Mouse (Mus musculus): Measurements from ENCODE around the gene Arhgap27.
A peak's percentile ranks its signal among the peaks of the same experiment; 100 is the strongest.

The Arhgap27 gene

GRCm38 (mm10) chr11:103381505-103381904 lies 18.0 kb upstream of the Arhgap27 start:
- DNase-seq (ENCODE audit: low read depth, low spot score): peak; percentile 26

GRCm38 (mm10) chr11:103380460-103380859 lies 17.0 kb upstream of the Arhgap27 start:
- DNase-seq (ENCODE audit: low read depth, low spot score): no peak

DNA sequence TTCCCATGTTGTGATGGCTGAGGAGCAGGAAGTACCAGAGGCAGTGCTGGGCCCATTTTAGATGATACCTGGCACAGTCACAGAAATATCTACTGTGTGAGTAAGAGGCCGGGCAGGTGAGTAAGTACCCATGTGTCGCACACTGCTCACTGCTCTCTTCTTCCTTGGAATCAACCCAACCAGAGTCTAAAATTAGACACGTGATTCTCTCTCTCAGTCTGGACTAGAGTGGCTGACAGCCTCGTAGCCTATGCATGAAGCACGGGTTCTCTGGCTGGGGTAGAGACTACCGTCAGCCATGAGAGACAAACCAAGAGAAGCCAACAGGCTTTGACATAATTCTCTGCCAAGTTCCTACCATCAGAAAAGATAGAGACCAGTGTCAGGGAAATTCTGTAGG lies 14.8 kb upstream of the Arhgap27 start:
- DNase-seq (ENCODE audit: low read depth, low spot score): no peak

DNA sequence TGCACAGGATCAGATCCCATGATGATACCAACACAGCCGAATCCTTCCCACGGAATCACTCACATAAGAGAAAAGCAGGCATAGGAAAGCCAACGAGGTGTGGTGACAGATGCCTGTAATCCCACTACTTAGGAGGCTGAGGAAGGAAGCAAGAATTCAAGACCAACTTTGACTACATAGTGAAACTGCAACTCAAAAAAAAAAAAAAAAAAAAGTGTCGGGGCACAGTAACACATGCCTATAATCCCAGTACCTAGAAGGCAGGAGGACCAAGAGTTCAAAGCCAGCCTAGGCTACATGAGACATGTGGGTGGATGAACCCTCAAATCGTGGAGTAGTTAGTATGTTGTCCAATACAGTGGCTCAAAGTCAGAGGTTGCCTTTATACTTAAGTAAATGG lies 12.3 kb upstream of the Arhgap27 start:
- DNase-seq (ENCODE audit: low read depth, low spot score): no peak

- DNase-seq (ENCODE audit: low read depth, low spot score): peak; percentile 58
Measured at GRCm38 (mm10) chr11:103375258-103375657, 11.8 kb upstream of the Arhgap27 start.

- DNase-seq (ENCODE audit: low read depth, low spot score): no peak
Measured at GRCm38 (mm10) chr11:103373922-103374321, 10.4 kb upstream of the Arhgap27 start.

- DNase-seq (ENCODE audit: low read depth, low spot score): peak; percentile 18
Measured at GRCm38 (mm10) chr11:103372561-103372960, 9.1 kb upstream of the Arhgap27 start.

GRCm38 (mm10) chr11:103372068-103372467 lies 8.6 kb upstream of the Arhgap27 start:
- DNase-seq (ENCODE audit: low read depth, low spot score): no peak

- no peak for DNase-seq (ENCODE audit: low read depth, low spot score)
Measured at GRCm38 (mm10) chr11:103371222-103371539, 7.7 kb upstream of the Arhgap27 start.

GRCm38 (mm10) chr11:103370397-103371221 lies 7.1 kb upstream of the Arhgap27 start:
- no peak for DNase-seq (ENCODE audit: low read depth, low spot score)

DNA sequence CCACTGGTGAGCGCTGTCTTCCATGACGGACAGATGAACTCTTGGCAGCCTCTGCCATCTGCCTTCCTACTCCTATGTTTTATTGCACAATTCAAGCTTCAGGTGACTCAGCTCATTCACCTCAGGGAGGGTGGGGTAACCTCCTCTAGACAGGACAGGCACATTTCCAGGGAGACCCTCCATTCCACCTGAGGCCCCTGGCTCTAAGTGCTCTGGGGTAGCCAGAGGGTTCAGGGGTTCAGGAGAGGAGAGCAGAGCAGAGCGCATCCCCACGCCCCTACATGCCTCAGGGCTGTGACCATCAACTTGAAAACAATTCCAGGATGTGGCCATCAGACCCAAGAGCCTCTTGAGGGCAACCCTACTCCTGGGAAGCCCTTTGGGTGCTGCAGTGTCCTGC lies 2.0 kb upstream of the Arhgap27 start:
- no peak for DNase-seq (ENCODE audit: low read depth, low spot score)

- no peak for DNase-seq (ENCODE audit: low read depth, low spot score)
Measured at GRCm38 (mm10) chr11:103365022-103365421, 1.5 kb upstream of the Arhgap27 start.

- no peak for DNase-seq (ENCODE audit: low read depth, low spot score)
Measured at GRCm38 (mm10) chr11:103364335-103364734, 843 bp upstream of the Arhgap27 start.

- peak; percentile 30 for DNase-seq (ENCODE audit: low read depth, low spot score)
Measured at GRCm38 (mm10) chr11:103362521-103363181, 841 bp downstream of the Arhgap27 start.

DNA sequence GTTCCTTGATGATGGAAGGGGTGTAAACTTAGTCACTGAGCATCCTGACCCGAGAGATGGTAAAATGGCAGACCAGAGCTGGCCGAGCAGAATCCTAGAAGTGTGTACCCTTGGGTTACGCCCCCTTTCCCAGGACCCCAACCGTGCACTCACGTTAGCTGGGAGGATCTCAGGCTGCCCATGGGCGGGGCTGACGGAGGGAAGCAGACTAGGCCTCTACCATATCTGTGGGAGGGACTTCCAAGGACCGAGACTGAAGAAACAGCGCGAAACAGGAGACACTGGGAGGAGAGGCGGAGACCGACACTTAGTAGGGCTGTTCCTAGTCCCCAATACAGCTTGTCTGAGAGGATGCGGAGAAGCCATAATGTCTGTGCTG lies 1.4 kb downstream of the Arhgap27 start:
- DNase-seq (ENCODE audit: low read depth, low spot score): peak; percentile 50

- peak; percentile 66 for DNase-seq (ENCODE audit: low read depth, low spot score)
Measured at GRCm38 (mm10) chr11:103361396-103362053, 2.0 kb downstream of the Arhgap27 start.

- no peak for DNase-seq (ENCODE audit: low read depth, low spot score)
Measured at GRCm38 (mm10) chr11:103360661-103361081, 2.8 kb downstream of the Arhgap27 start.

- DNase-seq (ENCODE audit: low read depth, low spot score): peak; percentile 89
Measured at GRCm38 (mm10) chr11:103359841-103360641, 3.5 kb downstream of the Arhgap27 start.

GRCm38 (mm10) chr11:103359122-103359521 lies 4.4 kb downstream of the Arhgap27 start:
- DNase-seq (ENCODE audit: low read depth, low spot score): peak; percentile 82

- no peak for DNase-seq (ENCODE audit: low read depth, low spot score)
Measured at GRCm38 (mm10) chr11:103358316-103358715, 5.2 kb downstream of the Arhgap27 start.

- DNase-seq (ENCODE audit: low read depth, low spot score): no peak
Measured at GRCm38 (mm10) chr11:103357710-103358109, 5.8 kb downstream of the Arhgap27 start.
